Mouse (Mus musculus): ENCODE data around the gene Rab36. TPM values are rescaled to one million over a fixed set of nuclear protein-coding genes. Genes with fewer than 3 reads are reported as not detected.

Gene Rab36
- total RNA-seq, 2 experiments from 2014 or later, result 1.6 to 1.8 TPM

Other genes starting within 250 kb of the Rab36 start
- 1 to 10 TPM; 1.3 to 1.5 TPM for gene Gnaz, start 69.9 kb upstream of the Rab36 start, total RNA-seq (2021)
- gene Rsph14, start 4.5 kb upstream of the Rab36 start, total RNA-seq (2021), result not detected
- 10 to 100 TPM; 11.1 to 11.7 TPM for gene Bcr, start 23.5 kb downstream of the Rab36 start, total RNA-seq (2021)
- gene Specc1l, start 175.0 kb downstream of the Rab36 start, total RNA-seq (2021), result 10 to 100 TPM; 36.9 to 49.4 TPM